Mouse (Mus musculus) myocyte (in vitro differentiated cells): ENCODE results near the gene Il20ra.

Experiments used
- CEBPB ChIP-seq: IDR thresholded peaks from 2 replicates; pipeline ENCODE4 v1.6.1; 2011; ENCODE audit warnings: mild to moderate bottlenecking, moderate library complexity; ENCODE audit not compliant: poor library complexity, insufficient read depth, severe bottlenecking
- E2F4 ChIP-seq: IDR thresholded peaks from one replicate; pipeline ENCODE4 v1.6.1; 2011; ENCODE audit warnings: mild to moderate bottlenecking, control low read depth, moderate library complexity; ENCODE audit not compliant: insufficient read depth
- MAX ChIP-seq: IDR thresholded peaks from one replicate; pipeline ENCODE4 v1.6.1; 2011; ENCODE audit warnings: low read depth, mild to moderate bottlenecking, control low read depth
- MYOD1 ChIP-seq, 3 experiments: IDR thresholded peaks; one replicate each; pipeline ENCODE4 v1.6.1; 2011; ENCODE audit warnings: control low read depth in 2 of 3, low read depth in 2 of 3, mild to moderate bottlenecking in 2 of 3, moderate library complexity in 1 of 3; ENCODE audit not compliant: insufficient read length in 2 of 3, control insufficient read depth in 1 of 3
- MYOG ChIP-seq, 3 experiments: IDR thresholded peaks; one replicate each; pipeline ENCODE4 v1.6.1; 2011; ENCODE audit warnings: control low read depth in 2 of 3, low read depth in 2 of 3, mild to moderate bottlenecking in 2 of 3; ENCODE audit not compliant: insufficient read length in 2 of 3, control insufficient read depth in 1 of 3, insufficient read depth in 1 of 3
- POLR2A ChIP-seq: IDR thresholded peaks from one replicate; pipeline ENCODE4 v1.6.1; 2011; ENCODE audit warnings: low read depth, mild to moderate bottlenecking, control low read depth, moderate library complexity; ENCODE audit not compliant: insufficient read length
- POLR2AphosphoS2 ChIP-seq: IDR thresholded peaks from one replicate; pipeline ENCODE4 v1.6.1; 2011; ENCODE audit warnings: low read depth, control low read depth; ENCODE audit not compliant: insufficient read length
- REST ChIP-seq: IDR thresholded peaks from one replicate; pipeline ENCODE4 v1.6.1; 2011; ENCODE audit warnings: mild to moderate bottlenecking, control low read depth, moderate library complexity; ENCODE audit not compliant: insufficient read depth, insufficient read length
- SRF ChIP-seq: IDR thresholded peaks from one replicate; pipeline ENCODE4 v1.6.1; 2011; ENCODE audit warnings: low read depth; ENCODE audit not compliant: control insufficient read depth, insufficient read length
- TCF12 ChIP-seq: IDR thresholded peaks from one replicate; pipeline ENCODE4 v1.6.1; 2011; ENCODE audit warnings: mild to moderate bottlenecking, control low read depth; ENCODE audit not compliant: poor library complexity, insufficient read depth, severe bottlenecking
- TCF3 ChIP-seq: IDR thresholded peaks from one replicate; pipeline ENCODE4 v1.6.1; 2011; ENCODE audit warnings: low read depth, control low read depth; ENCODE audit not compliant: insufficient read length
- USF1 ChIP-seq: IDR thresholded peaks from one replicate; pipeline ENCODE4 v1.6.1; 2011; ENCODE audit warnings: low read depth, mild to moderate bottlenecking, control low read depth, moderate library complexity

- TF ChIP-seq POLR2A: no peak
- no peak for TF ChIP-seq MYOG (IDR thresholded peaks at IDR 0.05; ENCODE audit: control insufficient read depth in 1 of 3, insufficient read depth in 1 of 3, insufficient read length in 2 of 3, low read depth in 2 of 3)
- no peak for TF ChIP-seq TCF12
- TF ChIP-seq E2F4: no peak
- TF ChIP-seq POLR2AphosphoS2: no peak
- TF ChIP-seq MAX: no peak
- no peak for TF ChIP-seq USF1
- no peak for TF ChIP-seq REST
- no peak for TF ChIP-seq CEBPB
- no peak for TF ChIP-seq TCF3
- no peak for TF ChIP-seq MYOD1 (IDR thresholded peaks at IDR 0.05; ENCODE audit: control insufficient read depth in 1 of 3, insufficient read length in 2 of 3, low read depth in 2 of 3)
- TF ChIP-seq SRF: no peak
These were observed 90.6 kb downstream of the Il20ra start for GRCm38 (mm10) chr10:19802958-19803357.
